Mouse (Mus musculus): Measurements from ENCODE around the gene Tmprss11a. TPM values are rescaled to one million over a fixed set of nuclear protein-coding genes. Genes with fewer than 3 reads are reported as not detected.

Tmprss11a gene
- polyA plus RNA-seq, 1 experiment from 2014 or later: 0.07 TPM

DNA sequence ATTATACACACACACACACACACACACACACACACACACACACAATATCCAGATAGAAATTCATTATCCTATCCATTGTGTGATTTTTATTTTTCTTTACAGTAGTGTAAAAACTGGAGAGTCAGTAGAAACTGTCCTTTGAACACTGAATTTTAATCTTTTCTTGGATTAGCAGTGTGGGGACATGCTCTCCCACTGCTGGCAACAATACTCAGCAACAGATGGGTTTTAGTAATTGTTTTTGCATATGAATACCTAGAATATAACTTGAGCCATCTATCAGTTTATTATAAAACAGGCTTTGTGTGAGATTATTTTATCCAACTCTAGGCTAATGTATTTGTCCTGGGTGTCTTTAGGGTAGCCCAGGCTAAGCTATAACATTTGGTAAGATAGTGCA lies 30.2 kb downstream of the Tmprss11a start:
- H3K27me3 ChIP-seq (ENCODE audit: insufficient read depth, low read length): no peaks in the 10 kb centered on the region
- ATAC-seq (ENCODE audit: insufficient read depth) (no peak), DNase-seq (no peak)
- no peak overlapping the region for H3K9ac ChIP-seq
- no peaks in the 10 kb centered on the region for H3K36me3 ChIP-seq (ENCODE audit: insufficient read depth)
- H3K9me3 ChIP-seq (ENCODE audit: low read depth, low read length): no peaks in the 10 kb centered on the region
- TF ChIP-seq CTCF (IDR thresholded peaks at IDR 0.05; ENCODE audit: low read depth): no peak
- no peak overlapping the region for H3K4me3 ChIP-seq (ENCODE audit: low read depth, low read length)
- H3K4me1 ChIP-seq (ENCODE audit: insufficient read depth): no peaks in the 10 kb centered on the region
- H3K4me2 ChIP-seq: no peak overlapping the region
- no peak overlapping the region for H3K27ac ChIP-seq (ENCODE audit: low read depth)

DNA sequence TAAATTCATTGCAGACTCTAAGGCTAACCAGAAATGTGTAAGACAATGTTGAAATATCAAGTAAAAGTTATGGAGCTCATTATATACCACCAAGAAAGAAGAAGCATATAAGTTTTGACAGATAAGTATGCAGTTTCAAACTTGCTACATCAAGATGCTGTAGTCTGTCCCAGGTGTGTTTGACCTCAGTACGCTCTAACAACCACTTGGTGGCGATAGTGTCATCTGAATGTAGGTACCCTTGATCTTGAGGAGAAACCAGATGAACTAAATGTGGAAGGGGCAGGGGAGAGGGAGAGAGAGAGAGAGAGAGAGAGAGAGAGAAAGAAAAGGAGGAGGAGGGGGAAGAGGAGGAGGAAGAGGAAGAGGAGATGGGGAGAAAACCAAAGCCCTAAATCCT lies 36.1 kb downstream of the Tmprss11a start:
- Histone ChIP-seq H3K9ac (no peak overlapping the region), H3K4me1 (ENCODE audit: insufficient read depth) (no peaks in the 10 kb centered on the region), H3K36me3 (ENCODE audit: insufficient read depth) (no peaks in the 10 kb centered on the region), H3K9me3 (ENCODE audit: low read depth, low read length) (no peaks in the 10 kb centered on the region), H3K4me2 (no peak overlapping the region), H3K27me3 (ENCODE audit: insufficient read depth, low read length) (no peaks in the 10 kb centered on the region), H3K27ac (ENCODE audit: low read depth) (no peak overlapping the region), H3K4me3 (ENCODE audit: low read depth, low read length) (no peak overlapping the region)
- peak; percentile 59 for TF ChIP-seq CTCF (IDR thresholded peaks at IDR 0.05; ENCODE audit: low read depth)
- DNase-seq (peak; percentile 63), ATAC-seq (ENCODE audit: insufficient read depth) (no peak)
- 0% methylated on average over 2 of the region's 2 CpGs for WGBS

GRCm38 (mm10) chr5:86431096-86431495 lies 37.7 kb downstream of the Tmprss11a start:
- DNase-seq (no peak), ATAC-seq (ENCODE audit: insufficient read depth) (no peak)
- H3K4me3 ChIP-seq (ENCODE audit: low read depth, low read length): no peak overlapping the region
- H3K4me2 ChIP-seq: no peak overlapping the region
- H3K27me3 ChIP-seq (ENCODE audit: insufficient read depth, low read length): no peaks in the 10 kb centered on the region
- H3K4me1 ChIP-seq (ENCODE audit: insufficient read depth): no peaks in the 10 kb centered on the region
- H3K36me3 ChIP-seq (ENCODE audit: insufficient read depth): no peaks in the 10 kb centered on the region
- H3K27ac ChIP-seq (ENCODE audit: low read depth): no peak overlapping the region
- no peak for TF ChIP-seq CTCF (IDR thresholded peaks at IDR 0.05; ENCODE audit: low read depth)
- H3K9me3 ChIP-seq (ENCODE audit: low read depth, low read length): no peaks in the 10 kb centered on the region
- WGBS: 67% methylated on average over 5 of the region's 5 CpGs
- no peak overlapping the region for H3K9ac ChIP-seq

DNA sequence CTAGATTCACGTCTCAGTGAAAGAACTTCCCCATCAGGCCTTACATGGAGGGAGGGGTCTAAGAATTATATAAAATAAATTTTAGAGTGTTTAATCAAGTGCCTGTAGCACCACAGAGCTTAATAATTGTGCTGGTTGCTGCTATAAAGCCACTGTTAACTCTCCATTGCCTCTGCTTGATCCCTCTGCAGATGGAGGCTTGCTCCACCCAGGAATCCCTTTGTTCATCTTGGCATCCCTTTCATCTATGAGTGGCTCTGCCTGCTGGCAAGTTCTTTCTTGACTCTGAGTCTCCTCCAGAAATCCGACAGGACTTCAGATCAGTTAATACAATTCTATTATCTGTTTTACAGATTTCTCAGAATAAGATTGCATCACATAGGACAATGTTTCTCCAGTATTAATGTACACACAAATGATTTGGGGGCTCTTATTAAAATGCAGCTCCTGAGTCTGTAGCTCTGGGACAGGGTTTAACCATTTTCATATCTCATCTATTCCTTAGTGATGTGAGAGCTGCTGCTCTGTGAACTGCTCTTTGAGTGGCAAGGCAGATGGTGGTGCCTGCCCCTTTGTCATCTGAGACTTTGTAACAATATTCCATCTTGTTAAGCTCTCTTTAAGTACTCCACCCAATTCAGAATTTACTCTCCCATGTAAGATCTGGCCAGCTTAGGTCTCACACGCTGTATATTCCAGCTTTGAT lies 47.3 kb downstream of the Tmprss11a start:
- DNase-seq: no peak
- 51% methylated on average over 3 of the region's 3 CpGs for WGBS

GRCm38 (mm10) chr5:86419494-86419893 lies 49.3 kb downstream of the Tmprss11a start:
- Histone ChIP-seq H3K9ac (no peak overlapping the region), H3K27ac (ENCODE audit: low read depth) (no peak overlapping the region), H3K27me3 (ENCODE audit: insufficient read depth, low read length) (no peaks in the 10 kb centered on the region), H3K36me3 (ENCODE audit: insufficient read depth) (no peaks in the 10 kb centered on the region), H3K4me2 (no peak overlapping the region), H3K4me1 (ENCODE audit: insufficient read depth) (no peaks in the 10 kb centered on the region), H3K4me3 (ENCODE audit: low read depth, low read length) (no peak overlapping the region), H3K9me3 (ENCODE audit: low read depth, low read length) (no peaks in the 10 kb centered on the region)
- 20% methylated on average over 4 of the region's 4 CpGs for WGBS
- DNase-seq: peak; percentile 14
- ATAC-seq (ENCODE audit: insufficient read depth): no peak
- TF ChIP-seq CTCF (IDR thresholded peaks at IDR 0.05; ENCODE audit: low read depth): peak; percentile 20; the same call in 1 of the 2 replicates

More for the DNA sequence above, 47.3 kb downstream of the Tmprss11a start:
- Histone ChIP-seq H3K27me3 (ENCODE audit: insufficient read depth, low read length) (no peaks in the 10 kb centered on the region), H3K9me3 (ENCODE audit: low read depth, low read length) (no peaks in the 10 kb centered on the region), H3K4me3 (ENCODE audit: low read depth, low read length) (no peak overlapping the region), H3K4me2 (no peak overlapping the region), H3K9ac (no peak overlapping the region), H3K27ac (ENCODE audit: low read depth) (no peak overlapping the region), H3K4me1 (ENCODE audit: insufficient read depth) (no peaks in the 10 kb centered on the region), H3K36me3 (ENCODE audit: insufficient read depth) (no peaks in the 10 kb centered on the region)
- ATAC-seq (ENCODE audit: insufficient read depth): no peak
- no peak for TF ChIP-seq CTCF (IDR thresholded peaks at IDR 0.05; ENCODE audit: low read depth)

GRCm38 (mm10) chr5:86414280-86414679 lies 54.5 kb downstream of the Tmprss11a start:
- Histone ChIP-seq H3K4me1 (ENCODE audit: insufficient read depth) (no peaks in the 10 kb centered on the region), H3K4me3 (ENCODE audit: low read depth, low read length) (no peak overlapping the region), H3K4me2 (no peak overlapping the region), H3K9me3 (ENCODE audit: low read depth, low read length) (no peaks in the 10 kb centered on the region), H3K36me3 (ENCODE audit: insufficient read depth) (no peaks in the 10 kb centered on the region), H3K27me3 (ENCODE audit: insufficient read depth, low read length) (no peaks in the 10 kb centered on the region), H3K9ac (no peak overlapping the region), H3K27ac (ENCODE audit: low read depth) (no peak overlapping the region)
- TF ChIP-seq CTCF (IDR thresholded peaks at IDR 0.05; ENCODE audit: low read depth): no peak
- WGBS: 69% methylated on average over 7 of the region's 7 CpGs
- DNase-seq (no peak), ATAC-seq (ENCODE audit: insufficient read depth) (no peak)

DNA sequence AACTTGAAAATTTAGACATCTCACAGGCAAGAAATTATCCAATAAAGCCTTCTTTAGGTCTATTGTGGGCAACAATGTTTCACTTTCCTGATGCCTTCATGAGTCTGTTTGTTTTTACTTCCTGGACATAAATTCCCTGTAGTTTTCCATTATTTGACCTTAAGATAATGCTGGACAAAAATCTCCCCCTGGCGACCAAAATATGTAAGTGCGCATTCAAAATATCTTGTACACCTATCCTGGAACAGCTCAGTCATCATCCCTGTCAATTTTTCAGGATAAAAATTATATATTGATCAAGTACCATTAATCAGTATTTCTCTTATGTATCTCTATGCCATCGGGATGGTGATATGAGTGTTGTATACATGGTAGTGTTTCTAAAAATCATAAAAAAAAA lies 58.0 kb downstream of the Tmprss11a start:
- H3K4me2 ChIP-seq: no peak overlapping the region
- no peak for ATAC-seq (ENCODE audit: insufficient read depth)
- TF ChIP-seq CTCF (IDR thresholded peaks at IDR 0.05; ENCODE audit: low read depth): peak; percentile 60
- no peaks in the 10 kb centered on the region for H3K27me3 ChIP-seq (ENCODE audit: insufficient read depth, low read length)
- H3K4me1 ChIP-seq (ENCODE audit: insufficient read depth): no peaks in the 10 kb centered on the region
- no peaks in the 10 kb centered on the region for H3K36me3 ChIP-seq (ENCODE audit: insufficient read depth)
- no peak overlapping the region for H3K4me3 ChIP-seq (ENCODE audit: low read depth, low read length)
- H3K9ac ChIP-seq: no peak overlapping the region
- no peaks in the 10 kb centered on the region for H3K9me3 ChIP-seq (ENCODE audit: low read depth, low read length)
- 28% methylated on average over 3 of the region's 3 CpGs for WGBS
- H3K27ac ChIP-seq (ENCODE audit: low read depth): no peak overlapping the region
- peak; percentile 64 for DNase-seq

All from lung, embryonic 14.5 days (tissue).